Mouse (Mus musculus): ENCODE measurements around the gene Clba1. TPM values are rescaled to one million over a fixed set of nuclear protein-coding genes. Genes with fewer than 3 reads are reported as not detected.

The Clba1 gene
- 12.5 and 15.3 TPM in 2 replicates for polyA plus RNA-seq (2014; fragmentation: Nextera tagmentation; extraction: Ambion mirVana)

DNA sequence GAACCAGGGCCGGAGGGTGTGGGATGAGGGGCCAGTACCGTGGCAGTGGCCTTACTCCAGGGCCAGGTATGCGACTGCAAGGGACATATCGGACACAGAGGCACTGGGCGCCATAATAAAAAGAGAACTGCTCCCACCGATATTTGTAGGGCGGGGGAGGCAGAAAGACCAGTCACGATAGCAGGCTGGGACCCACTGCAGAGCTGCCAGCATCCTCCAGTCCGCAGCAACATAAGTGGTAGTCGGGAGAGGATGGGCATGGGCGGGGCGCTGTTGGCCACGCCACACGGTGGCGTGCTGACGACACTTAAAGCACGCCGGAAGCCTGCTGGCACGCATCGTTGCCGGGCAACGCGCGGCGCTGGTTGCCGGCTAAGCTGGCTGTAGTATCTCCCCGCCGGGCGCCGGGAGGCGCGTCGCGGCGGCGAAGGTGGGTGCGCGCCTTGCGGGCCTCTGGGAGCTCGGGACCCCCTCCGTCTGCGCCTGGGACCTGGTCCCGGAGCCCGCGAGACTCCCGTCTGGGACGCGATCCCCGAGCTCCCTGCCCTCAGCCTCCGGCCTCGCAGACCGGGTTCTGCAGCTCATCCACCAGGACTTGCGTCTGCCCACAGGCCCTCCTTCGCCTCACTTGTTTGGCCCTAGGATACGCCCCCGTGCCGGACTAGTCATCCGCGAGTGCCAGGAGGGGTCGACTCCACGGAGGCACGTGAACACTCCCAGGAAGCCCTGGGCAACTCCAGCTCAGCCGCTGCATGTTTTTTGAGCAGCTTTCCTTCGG, at the start of gene Clba1:
TSS of gene Clba1 (plus strand) at position 351 of the 778 bp plus-strand sequence.
- no peaks in the 10 kb centered on the region for H3K27me3 ChIP-seq (ENCODE audit: control insufficient read depth, insufficient read depth, low read length)
- ATAC-seq (replicated peaks; ENCODE audit: low FRiP score) (peak; percentile 92), DNase-seq (ENCODE audit: low spot score) (peak; percentile 93)
- no peaks in the 10 kb centered on the region for H3K36me3 ChIP-seq (ENCODE audit: control insufficient read depth, insufficient read depth, low read length)
- H3K27ac ChIP-seq (ENCODE audit: low read depth, low read length), result no peak within 1 kb of the TSS; the same call in 1 of the 2 replicates
- no peaks in the 10 kb centered on the region for H3K9me3 ChIP-seq (ENCODE audit: control insufficient read depth, low read length)
- H3K4me3 ChIP-seq (ENCODE audit: low read depth, low read length), result peak within 1 kb of the TSS; percentile 62
- WGBS, result 2% methylated on average over 64 of the region's 64 CpGs
- peaks cover 10% of the 10 kb centered on the region for H3K4me1 ChIP-seq (replicated peaks; ENCODE audit: control insufficient read depth, insufficient read depth, low read length)
- H3K9ac ChIP-seq (ENCODE audit: low read length), result peak within 1 kb of the TSS; percentile 59
- peak within 1 kb of the TSS; percentile 96 for H3K4me2 ChIP-seq (ENCODE audit: low read depth, low read length, severe bottlenecking)

DNA sequence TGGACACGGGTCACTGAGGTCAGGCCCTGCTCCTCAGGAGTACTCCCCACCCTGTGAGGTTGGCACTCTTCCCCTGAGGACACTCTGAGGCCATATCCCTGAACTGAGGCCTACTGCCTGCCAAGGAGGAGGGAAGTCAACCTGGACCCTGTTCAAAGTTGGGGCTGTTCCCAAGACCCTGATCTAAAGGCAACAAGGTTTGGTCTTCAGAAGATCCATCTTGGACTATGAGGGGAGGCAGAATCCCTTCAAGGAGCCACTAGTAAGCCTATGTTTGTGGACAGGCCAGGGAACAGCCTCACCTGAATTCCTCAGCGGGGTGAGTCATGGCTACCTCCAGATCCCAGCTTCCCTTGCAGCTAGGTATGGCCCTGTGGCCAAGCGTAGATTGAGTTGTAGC, 49.3 kb upstream of the Clba1 start:
- no peaks in the 10 kb centered on the region for H3K27me3 ChIP-seq (ENCODE audit: control insufficient read depth, insufficient read depth, low read length)
- no peak overlapping the region for H3K4me2 ChIP-seq (ENCODE audit: low read depth, low read length, severe bottlenecking)
- WGBS, result 83% methylated on average over 3 of the region's 3 CpGs
- no peak overlapping the region for H3K9ac ChIP-seq (ENCODE audit: low read length)
- H3K9me3 ChIP-seq (ENCODE audit: control insufficient read depth, low read length), result no peaks in the 10 kb centered on the region
- H3K4me3 ChIP-seq (ENCODE audit: low read depth, low read length), result no peak overlapping the region
- no peaks in the 10 kb centered on the region for H3K4me1 ChIP-seq (replicated peaks; ENCODE audit: control insufficient read depth, insufficient read depth, low read length)
- H3K36me3 ChIP-seq (ENCODE audit: control insufficient read depth, insufficient read depth, low read length), result no peaks in the 10 kb centered on the region
- ATAC-seq (replicated peaks; ENCODE audit: low FRiP score) (no peak), DNase-seq (ENCODE audit: low spot score) (peak; percentile 38)
- no peak overlapping the region for H3K27ac ChIP-seq (ENCODE audit: low read depth, low read length)

DNA sequence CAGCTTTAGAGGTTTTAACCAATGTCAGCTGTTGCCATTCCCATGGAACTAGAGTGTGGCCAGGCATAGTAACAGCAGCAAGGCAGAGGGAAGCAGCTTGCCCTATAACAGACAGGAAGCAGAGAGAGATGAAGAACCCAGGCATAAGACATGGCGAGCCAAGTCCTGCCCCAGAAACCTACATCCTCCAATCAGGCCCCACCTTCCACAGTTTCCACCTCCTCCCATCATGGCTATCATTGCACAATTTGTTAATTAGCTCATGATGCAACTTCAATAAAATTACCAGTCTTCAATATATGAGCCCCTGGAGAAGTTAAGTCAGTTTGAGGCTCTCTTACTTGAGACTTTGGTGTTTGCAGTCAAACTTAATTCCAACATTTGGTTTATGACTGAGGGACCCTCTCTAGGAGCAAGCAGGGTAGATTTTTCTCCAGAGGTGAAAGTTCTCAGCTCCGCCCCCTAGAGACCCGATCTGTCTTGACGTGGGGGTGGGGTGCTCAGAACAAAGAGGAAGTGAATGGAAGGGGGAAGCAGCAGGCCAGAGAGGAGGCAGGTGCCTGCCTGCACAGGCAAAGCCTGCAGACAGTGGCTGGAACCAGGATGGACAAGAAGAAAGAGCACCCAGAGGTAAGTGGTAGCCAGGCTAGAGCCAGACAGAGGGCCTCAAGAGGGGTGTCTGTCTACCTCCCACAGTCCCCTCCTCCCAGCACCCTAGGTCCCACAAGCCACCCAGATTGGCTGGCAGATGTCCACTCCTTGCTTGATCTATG, 48.4 kb upstream of the Clba1 start, which contains the start of gene Pld4:
TSS of gene Pld4 (plus strand) at position 502 of the 773 bp plus-strand sequence.
- Histone ChIP-seq H3K27me3 (ENCODE audit: control insufficient read depth, insufficient read depth, low read length) (no peaks in the 10 kb centered on the region), H3K36me3 (ENCODE audit: control insufficient read depth, insufficient read depth, low read length) (no peaks in the 10 kb centered on the region), H3K9me3 (ENCODE audit: control insufficient read depth, low read length) (no peaks in the 10 kb centered on the region), H3K9ac (ENCODE audit: low read length) (no peak within 1 kb of the TSS), H3K4me3 (ENCODE audit: low read depth, low read length) (no peak within 1 kb of the TSS), H3K4me1 (replicated peaks; ENCODE audit: control insufficient read depth, insufficient read depth, low read length) (no peaks in the 10 kb centered on the region), H3K27ac (ENCODE audit: low read depth, low read length) (no peak within 1 kb of the TSS), H3K4me2 (ENCODE audit: low read depth, low read length, severe bottlenecking) (no peak within 1 kb of the TSS)
- WGBS, result 48% methylated on average over 4 of the region's 4 CpGs
- DNase-seq (ENCODE audit: low spot score), result no peak
- ATAC-seq (replicated peaks; ENCODE audit: low FRiP score), result no peak

DNA sequence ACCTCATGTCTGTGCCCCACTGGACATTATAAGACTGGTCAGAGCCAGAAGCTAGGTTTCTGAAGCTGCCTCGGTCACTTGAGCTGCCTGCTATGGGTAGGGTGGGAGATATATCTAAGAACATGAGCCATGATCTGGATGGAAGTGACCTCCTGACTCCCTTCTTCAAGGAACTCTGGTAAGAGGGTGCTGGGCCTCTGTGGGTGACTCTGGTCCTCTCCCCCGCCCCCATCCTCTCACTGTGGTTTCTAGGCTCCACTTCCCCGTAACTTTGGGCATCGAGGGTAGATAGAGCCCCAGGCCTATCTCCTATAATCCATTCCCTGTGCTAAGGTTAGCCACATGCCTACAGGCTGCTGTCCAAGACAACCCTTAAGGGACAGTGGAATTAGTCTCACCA, 47.3 kb upstream of the Clba1 start:
- H3K4me2 ChIP-seq (ENCODE audit: low read depth, low read length, severe bottlenecking), result no peak overlapping the region
- no peak overlapping the region for H3K27ac ChIP-seq (ENCODE audit: low read depth, low read length)
- no peak for ATAC-seq (replicated peaks; ENCODE audit: low FRiP score)
- no peak overlapping the region for H3K4me3 ChIP-seq (ENCODE audit: low read depth, low read length)
- DNase-seq (ENCODE audit: low spot score), result peak; percentile 32
- WGBS, result 87% methylated on average over 4 of the region's 4 CpGs
- no peaks in the 10 kb centered on the region for H3K27me3 ChIP-seq (ENCODE audit: control insufficient read depth, insufficient read depth, low read length)
- H3K36me3 ChIP-seq (ENCODE audit: control insufficient read depth, insufficient read depth, low read length), result no peaks in the 10 kb centered on the region
- no peak overlapping the region for H3K9ac ChIP-seq (ENCODE audit: low read length)
- H3K4me1 ChIP-seq (replicated peaks; ENCODE audit: control insufficient read depth, insufficient read depth, low read length), result no peaks in the 10 kb centered on the region
- no peaks in the 10 kb centered on the region for H3K9me3 ChIP-seq (ENCODE audit: control insufficient read depth, low read length)

DNA sequence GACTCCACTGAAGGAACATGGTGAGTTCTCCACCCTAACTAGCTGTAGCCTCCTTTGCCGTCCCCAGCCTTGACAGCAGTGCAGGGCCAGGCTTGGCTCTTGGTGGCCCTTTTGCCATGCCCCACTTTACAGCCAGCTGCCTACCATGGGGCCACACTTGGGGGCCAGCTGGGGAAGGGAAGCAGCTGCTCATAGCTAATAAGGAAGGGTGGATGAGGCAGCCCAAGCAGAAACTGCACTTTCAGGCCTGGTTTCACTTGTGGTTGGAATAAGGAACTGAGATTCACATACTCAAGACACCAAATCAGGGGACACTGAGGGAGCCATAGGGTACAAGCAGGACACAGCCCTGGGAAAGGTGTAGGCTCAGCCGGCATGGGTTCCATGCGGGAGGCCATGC, 46.7 kb upstream of the Clba1 start:
- ATAC-seq (replicated peaks; ENCODE audit: low FRiP score) (no peak), DNase-seq (ENCODE audit: low spot score) (no peak)
- no peaks in the 10 kb centered on the region for H3K36me3 ChIP-seq (ENCODE audit: control insufficient read depth, insufficient read depth, low read length)
- H3K4me2 ChIP-seq (ENCODE audit: low read depth, low read length, severe bottlenecking), result no peak overlapping the region
- no peak overlapping the region; the same call in 1 of the 2 replicates for H3K9ac ChIP-seq (ENCODE audit: low read length)
- 98% methylated on average over 3 of the region's 3 CpGs for WGBS
- H3K4me1 ChIP-seq (replicated peaks; ENCODE audit: control insufficient read depth, insufficient read depth, low read length), result no peaks in the 10 kb centered on the region
- no peak overlapping the region for H3K4me3 ChIP-seq (ENCODE audit: low read depth, low read length)
- H3K27me3 ChIP-seq (ENCODE audit: control insufficient read depth, insufficient read depth, low read length), result no peaks in the 10 kb centered on the region
- H3K9me3 ChIP-seq (ENCODE audit: control insufficient read depth, low read length), result no peaks in the 10 kb centered on the region
- H3K27ac ChIP-seq (ENCODE audit: low read depth, low read length), result no peak overlapping the region

DNA sequence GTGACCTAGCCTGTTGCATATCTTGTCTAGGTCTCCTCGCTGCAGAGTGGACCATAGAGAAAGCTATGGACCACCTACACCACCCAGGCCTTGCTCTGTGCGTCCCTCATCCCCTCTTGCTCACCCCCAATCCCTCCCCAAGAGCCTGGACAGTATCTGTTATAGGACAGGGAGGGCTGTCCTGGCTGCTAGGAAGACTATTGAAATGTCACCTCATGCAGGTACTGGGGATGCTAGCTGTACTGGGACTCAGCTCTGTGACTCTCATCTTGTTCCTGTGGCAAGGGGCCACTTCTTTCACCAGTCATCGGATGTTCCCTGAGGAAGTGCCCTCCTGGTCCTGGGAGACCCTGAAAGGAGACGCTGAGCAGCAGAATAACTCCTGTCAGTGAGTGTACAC, 45.6 kb upstream of the Clba1 start:
- WGBS, result 80% methylated on average over 4 of the region's 4 CpGs
- Histone ChIP-seq H3K9me3 (ENCODE audit: control insufficient read depth, low read length) (no peaks in the 10 kb centered on the region), H3K9ac (ENCODE audit: low read length) (no peak overlapping the region), H3K27me3 (ENCODE audit: control insufficient read depth, insufficient read depth, low read length) (no peaks in the 10 kb centered on the region), H3K4me3 (ENCODE audit: low read depth, low read length) (no peak overlapping the region), H3K27ac (ENCODE audit: low read depth, low read length) (no peak overlapping the region), H3K4me2 (ENCODE audit: low read depth, low read length, severe bottlenecking) (no peak overlapping the region), H3K36me3 (ENCODE audit: control insufficient read depth, insufficient read depth, low read length) (no peaks in the 10 kb centered on the region), H3K4me1 (replicated peaks; ENCODE audit: control insufficient read depth, insufficient read depth, low read length) (no peaks in the 10 kb centered on the region)
- DNase-seq (ENCODE audit: low spot score) (peak; percentile 41), ATAC-seq (replicated peaks; ENCODE audit: low FRiP score) (no peak)

DNA sequence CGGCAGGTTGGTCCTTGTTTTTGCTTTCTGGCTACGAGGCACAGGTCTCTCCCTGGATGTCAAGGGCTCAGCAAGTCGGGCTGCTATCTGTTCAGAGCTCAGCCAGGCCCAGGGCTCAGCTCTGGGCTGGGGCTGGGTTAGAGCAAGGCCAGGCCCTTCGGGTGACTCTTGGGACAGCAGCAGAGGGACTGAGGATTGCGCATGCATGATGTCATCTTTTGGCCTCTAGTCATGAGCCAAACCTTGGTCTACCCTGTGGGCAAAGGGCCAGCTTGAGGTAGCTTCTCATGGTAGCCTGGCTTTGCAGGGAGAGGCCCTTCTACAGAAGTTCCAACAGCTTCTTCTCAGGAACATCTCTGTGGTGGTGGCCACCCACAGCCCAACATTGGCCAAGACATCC, 44.6 kb upstream of the Clba1 start:
- H3K4me1 ChIP-seq (replicated peaks; ENCODE audit: control insufficient read depth, insufficient read depth, low read length), result no peaks in the 10 kb centered on the region
- no peak for ATAC-seq (replicated peaks; ENCODE audit: low FRiP score)

DNA sequence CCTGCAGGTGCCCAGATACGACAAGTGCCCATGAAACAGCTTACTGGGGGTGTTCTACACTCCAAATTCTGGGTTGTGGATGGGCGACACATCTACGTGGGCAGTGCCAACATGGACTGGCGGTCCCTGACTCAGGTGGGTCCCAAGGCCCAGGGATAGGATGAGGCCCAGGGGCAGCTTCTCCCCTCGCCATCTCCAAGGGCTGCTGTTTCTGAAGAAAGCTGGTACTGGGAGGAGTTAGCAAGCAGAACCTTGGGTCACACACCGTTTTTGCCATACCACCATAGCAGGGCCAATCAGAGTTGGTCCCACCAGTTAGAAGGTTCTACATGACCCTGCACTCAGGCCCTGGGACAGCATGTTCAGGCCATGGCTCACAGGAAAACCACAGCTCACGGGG, 43.7 kb upstream of the Clba1 start:
- Histone ChIP-seq H3K27ac (ENCODE audit: low read depth, low read length) (no peak overlapping the region), H3K9me3 (ENCODE audit: control insufficient read depth, low read length) (no peaks in the 10 kb centered on the region), H3K4me3 (ENCODE audit: low read depth, low read length) (no peak overlapping the region), H3K4me1 (replicated peaks; ENCODE audit: control insufficient read depth, insufficient read depth, low read length) (no peaks in the 10 kb centered on the region), H3K9ac (ENCODE audit: low read length) (no peak overlapping the region), H3K36me3 (ENCODE audit: control insufficient read depth, insufficient read depth, low read length) (no peaks in the 10 kb centered on the region), H3K4me2 (ENCODE audit: low read depth, low read length, severe bottlenecking) (no peak overlapping the region), H3K27me3 (ENCODE audit: control insufficient read depth, insufficient read depth, low read length) (no peaks in the 10 kb centered on the region)
- DNase-seq (ENCODE audit: low spot score) (peak; percentile 41), ATAC-seq (replicated peaks; ENCODE audit: low FRiP score) (no peak)
- WGBS, result 90% methylated on average over 7 of the region's 7 CpGs

More for the DNA sequence above, 44.6 kb upstream of the Clba1 start:
- Histone ChIP-seq H3K4me3 (ENCODE audit: low read depth, low read length) (no peak overlapping the region), H3K27me3 (ENCODE audit: control insufficient read depth, insufficient read depth, low read length) (no peaks in the 10 kb centered on the region), H3K4me2 (ENCODE audit: low read depth, low read length, severe bottlenecking) (no peak overlapping the region), H3K9ac (ENCODE audit: low read length) (no peak overlapping the region), H3K27ac (ENCODE audit: low read depth, low read length) (no peak overlapping the region), H3K9me3 (ENCODE audit: control insufficient read depth, low read length) (no peaks in the 10 kb centered on the region), H3K36me3 (ENCODE audit: control insufficient read depth, insufficient read depth, low read length) (no peaks in the 10 kb centered on the region)
- no peak for DNase-seq (ENCODE audit: low spot score)
- 87% methylated on average over 5 of the region's 5 CpGs for WGBS

Measured in forebrain, embryonic 11.5 days (tissue).